Mouse (Mus musculus): ENCODE data around the gene Bcor. TPM values are rescaled to one million over a fixed set of nuclear protein-coding genes. Genes with fewer than 3 reads are reported as not detected.
A peak's percentile ranks its signal among the peaks of the same experiment; 100 is the strongest.

Bcor gene
- total and polyA plus RNA-seq, 2 experiments from 2014 or later = 10.3 to 22.6 TPM

DNA sequence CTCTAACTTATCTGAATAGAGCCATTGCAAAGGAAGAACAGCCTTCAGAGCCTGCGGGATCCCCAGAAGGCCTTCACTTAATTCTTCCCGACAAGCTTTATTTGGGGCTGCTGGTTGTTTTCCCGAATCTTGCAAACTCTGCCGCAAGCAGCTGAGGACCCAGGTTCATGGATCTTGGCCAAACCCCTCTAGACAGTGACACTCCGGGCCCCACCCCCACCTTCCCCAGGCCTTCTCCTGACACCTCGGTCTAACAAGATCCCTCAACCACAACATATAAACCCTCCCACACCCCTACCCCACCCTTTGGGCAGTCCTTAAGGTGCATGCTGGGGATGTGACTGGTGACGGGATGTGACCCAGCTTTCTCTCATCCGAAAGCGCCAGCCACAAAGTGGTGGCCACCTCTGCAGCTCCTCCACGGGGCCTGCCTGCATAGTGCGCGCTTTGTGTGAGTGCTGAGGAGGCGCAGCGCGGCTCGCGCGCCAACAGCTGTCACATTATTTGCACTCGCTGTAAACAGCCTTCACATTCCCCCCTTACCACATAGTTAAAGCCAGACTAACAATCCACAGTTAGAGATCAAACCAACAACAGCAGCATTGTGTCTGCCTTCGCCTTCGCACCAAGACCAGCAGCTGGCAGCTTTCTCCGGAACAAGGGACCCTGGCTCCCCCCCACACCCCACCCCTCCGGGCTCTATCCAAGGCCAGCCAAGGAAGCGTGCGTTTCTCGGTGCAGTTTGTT, 91.0 kb downstream of the Bcor start:
- 6% methylated on average over 26 of the region's 26 CpGs for WGBS
- H3K4me1 ChIP-seq (ENCODE audit: insufficient read depth, low read length) = 0 out of 2 replicates have a peak, but pooled peaks cover 5% of the 10 kb centered on the region

DNA sequence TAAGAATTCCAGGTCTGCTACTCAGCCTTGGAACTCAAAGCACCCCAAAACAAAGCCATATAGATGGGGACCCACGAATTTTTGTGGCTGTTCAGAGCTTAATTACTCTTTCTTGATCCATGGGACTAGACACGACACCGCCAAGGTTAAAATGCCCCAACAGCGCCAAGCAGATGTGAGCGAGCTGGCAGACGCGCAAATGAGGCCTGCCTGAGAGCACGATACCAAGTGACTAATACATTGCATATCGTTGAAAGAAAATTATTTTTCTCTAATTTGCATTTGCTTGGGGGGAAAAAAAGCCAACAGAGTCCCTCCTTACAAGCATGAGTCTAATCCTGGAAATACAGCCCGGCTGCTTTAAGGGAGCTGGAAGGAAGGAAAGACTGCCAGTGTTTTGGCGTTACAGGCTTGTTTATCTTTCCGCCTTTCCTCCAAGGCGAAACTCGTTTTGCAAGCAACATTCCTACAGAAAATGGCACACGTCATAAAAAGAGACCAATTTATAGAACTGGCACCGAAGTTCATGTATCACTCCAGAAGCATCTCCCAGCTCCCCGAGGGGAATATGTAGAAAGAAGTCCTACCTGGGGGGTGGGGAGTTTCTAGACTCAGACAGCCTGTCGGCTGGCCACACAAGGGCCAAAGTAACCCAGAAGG, 92.2 kb downstream of the Bcor start:
- Histone ChIP-seq H3K36me3 (ENCODE audit: insufficient read depth, low read length) (no peaks in the 10 kb centered on the region), H3K4me1 (ENCODE audit: insufficient read depth, low read length) (0 out of 2 replicates have a peak, but pooled peaks cover 4% of the 10 kb centered on the region), H3K4me2 (ENCODE audit: low read depth, low read length) (no peak overlapping the region), H3K9me3 (ENCODE audit: low read length) (no peaks in the 10 kb centered on the region), H3K9ac (replicated peaks; ENCODE audit: low read length) (no peak overlapping the region), H3K27me3 (ENCODE audit: insufficient read depth, low read length) (no peaks in the 10 kb centered on the region; the same call in 1 of the 2 replicates), H3K27ac (no peak overlapping the region), H3K4me3 (ENCODE audit: low read length) (no peak overlapping the region)
- no peak for TF ChIP-seq CTCF (IDR thresholded peaks at IDR 0.05; ENCODE audit: low read depth)
- 20% methylated on average over 18 of the region's 18 CpGs for WGBS
- ATAC-seq (no peak), DNase-seq (ENCODE audit: low spot score) (no peak)

More for the DNA sequence above, 91.0 kb downstream of the Bcor start:
- DNase-seq (ENCODE audit: low spot score) (peak; percentile 64), ATAC-seq (peak; percentile 86)
- Histone ChIP-seq H3K27me3 (ENCODE audit: insufficient read depth, low read length) (no peaks in the 10 kb centered on the region; the same call in 1 of the 2 replicates), H3K36me3 (ENCODE audit: insufficient read depth, low read length) (no peaks in the 10 kb centered on the region), H3K9me3 (ENCODE audit: low read length) (no peaks in the 10 kb centered on the region), H3K27ac (no peak overlapping the region), H3K4me3 (ENCODE audit: low read length) (no peak overlapping the region), H3K9ac (replicated peaks; ENCODE audit: low read length) (no peak overlapping the region), H3K4me2 (ENCODE audit: low read depth, low read length) (peak overlapping the region; percentile 38)
- TF ChIP-seq CTCF (IDR thresholded peaks at IDR 0.05; ENCODE audit: low read depth) = peak; percentile 31; the same call in 1 of the 2 replicates

DNA sequence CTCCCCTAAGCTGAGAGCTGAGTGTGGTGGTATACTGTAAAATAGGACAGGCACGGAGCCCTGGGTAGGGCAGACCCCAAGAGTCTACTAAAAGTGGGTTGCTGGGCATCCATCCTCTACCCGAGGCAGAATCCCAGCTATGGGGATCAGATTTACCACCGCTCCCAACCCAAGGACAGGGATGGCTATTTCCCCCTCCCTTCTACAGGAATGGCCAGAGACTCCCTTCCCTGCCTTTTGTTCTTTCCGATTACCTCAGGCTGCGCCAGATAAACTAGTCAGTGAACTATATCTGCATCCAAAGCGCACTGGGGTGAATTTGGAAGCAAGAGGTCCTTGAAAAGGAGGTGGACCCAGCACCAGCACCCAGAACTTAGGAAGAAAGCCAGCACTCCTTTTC, 93.1 kb downstream of the Bcor start:
- no peaks in the 10 kb centered on the region for H3K9me3 ChIP-seq (ENCODE audit: low read length)
- H3K4me2 ChIP-seq (ENCODE audit: low read depth, low read length) = peak overlapping the region; percentile 18; the same call in 1 of the 2 replicates
- WGBS = 18% methylated on average over 6 of the region's 6 CpGs
- no peaks in the 10 kb centered on the region for H3K4me1 ChIP-seq (ENCODE audit: insufficient read depth, low read length)
- TF ChIP-seq CTCF (IDR thresholded peaks at IDR 0.05; ENCODE audit: low read depth) = no peak
- ATAC-seq = no peak
- H3K27me3 ChIP-seq (ENCODE audit: insufficient read depth, low read length) = no peaks in the 10 kb centered on the region; the same call in 1 of the 2 replicates
- no peak overlapping the region for H3K9ac ChIP-seq (replicated peaks; ENCODE audit: low read length)
- no peak for DNase-seq (ENCODE audit: low spot score)
- no peak overlapping the region for H3K27ac ChIP-seq
- H3K4me3 ChIP-seq (ENCODE audit: low read length) = no peak overlapping the region
- no peaks in the 10 kb centered on the region for H3K36me3 ChIP-seq (ENCODE audit: insufficient read depth, low read length)

DNA sequence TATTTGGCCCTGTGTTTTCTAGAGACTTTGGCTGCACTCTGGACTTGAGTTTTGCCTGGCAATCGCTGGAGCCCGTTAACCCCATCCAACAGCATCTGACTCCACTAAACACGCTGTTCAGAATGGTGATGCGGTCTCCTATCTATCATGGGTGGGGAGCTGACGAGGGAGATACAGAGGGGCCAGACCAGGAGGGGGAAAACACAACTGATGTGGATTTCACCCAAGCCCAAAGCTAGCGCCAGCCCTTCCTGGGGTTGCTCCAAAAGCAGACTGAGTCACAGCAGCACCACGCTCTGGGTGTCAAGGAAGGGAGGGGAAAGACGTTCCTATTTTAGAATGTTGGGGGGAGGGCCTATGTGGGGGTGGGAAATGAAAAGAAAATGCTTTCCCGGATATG, 94.4 kb downstream of the Bcor start:
- no peaks in the 10 kb centered on the region for H3K9me3 ChIP-seq (ENCODE audit: low read length)
- H3K4me2 ChIP-seq (ENCODE audit: low read depth, low read length) = no peak overlapping the region
- no peak overlapping the region for H3K4me3 ChIP-seq (ENCODE audit: low read length)
- ATAC-seq = no peak
- TF ChIP-seq CTCF (IDR thresholded peaks at IDR 0.05; ENCODE audit: low read depth) = no peak
- H3K4me1 ChIP-seq (ENCODE audit: insufficient read depth, low read length) = no peaks in the 10 kb centered on the region
- no peak overlapping the region for H3K9ac ChIP-seq (replicated peaks; ENCODE audit: low read length)
- no peaks in the 10 kb centered on the region; the same call in 1 of the 2 replicates for H3K27me3 ChIP-seq (ENCODE audit: insufficient read depth, low read length)
- 35% methylated on average over 9 of the region's 9 CpGs for WGBS
- DNase-seq (ENCODE audit: low spot score) = no peak
- no peaks in the 10 kb centered on the region for H3K36me3 ChIP-seq (ENCODE audit: insufficient read depth, low read length)
- H3K27ac ChIP-seq = no peak overlapping the region

DNA sequence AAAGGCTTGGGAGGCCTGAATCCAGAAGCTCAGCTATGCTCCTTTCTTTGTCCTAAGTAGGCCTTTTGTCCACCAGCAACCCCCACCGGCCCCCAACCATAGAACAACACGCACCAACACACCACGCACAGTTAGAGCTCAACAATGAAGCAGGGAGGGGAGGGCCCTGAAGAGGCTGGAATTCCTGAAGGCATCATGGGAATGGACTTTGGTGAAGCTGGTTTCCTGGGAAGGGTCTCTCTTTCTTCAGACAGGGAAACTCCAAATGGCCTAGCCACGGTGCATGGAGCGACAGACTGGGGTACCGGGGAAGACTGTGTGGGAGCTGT, 97.3 kb downstream of the Bcor start:
- Histone ChIP-seq H3K9me3 (ENCODE audit: low read length) (no peaks in the 10 kb centered on the region), H3K4me3 (ENCODE audit: low read length) (no peak overlapping the region), H3K27ac (no peak overlapping the region), H3K4me2 (ENCODE audit: low read depth, low read length) (no peak overlapping the region), H3K36me3 (ENCODE audit: insufficient read depth, low read length) (no peaks in the 10 kb centered on the region), H3K27me3 (ENCODE audit: insufficient read depth, low read length) (no peaks in the 10 kb centered on the region; the same call in 1 of the 2 replicates), H3K9ac (replicated peaks; ENCODE audit: low read length) (no peak overlapping the region), H3K4me1 (ENCODE audit: insufficient read depth, low read length) (no peaks in the 10 kb centered on the region)
- TF ChIP-seq CTCF (IDR thresholded peaks at IDR 0.05; ENCODE audit: low read depth) = no peak
- DNase-seq (ENCODE audit: low spot score) = no peak
- ATAC-seq = no peak
- 37% methylated on average over 6 of the region's 6 CpGs for WGBS

DNA sequence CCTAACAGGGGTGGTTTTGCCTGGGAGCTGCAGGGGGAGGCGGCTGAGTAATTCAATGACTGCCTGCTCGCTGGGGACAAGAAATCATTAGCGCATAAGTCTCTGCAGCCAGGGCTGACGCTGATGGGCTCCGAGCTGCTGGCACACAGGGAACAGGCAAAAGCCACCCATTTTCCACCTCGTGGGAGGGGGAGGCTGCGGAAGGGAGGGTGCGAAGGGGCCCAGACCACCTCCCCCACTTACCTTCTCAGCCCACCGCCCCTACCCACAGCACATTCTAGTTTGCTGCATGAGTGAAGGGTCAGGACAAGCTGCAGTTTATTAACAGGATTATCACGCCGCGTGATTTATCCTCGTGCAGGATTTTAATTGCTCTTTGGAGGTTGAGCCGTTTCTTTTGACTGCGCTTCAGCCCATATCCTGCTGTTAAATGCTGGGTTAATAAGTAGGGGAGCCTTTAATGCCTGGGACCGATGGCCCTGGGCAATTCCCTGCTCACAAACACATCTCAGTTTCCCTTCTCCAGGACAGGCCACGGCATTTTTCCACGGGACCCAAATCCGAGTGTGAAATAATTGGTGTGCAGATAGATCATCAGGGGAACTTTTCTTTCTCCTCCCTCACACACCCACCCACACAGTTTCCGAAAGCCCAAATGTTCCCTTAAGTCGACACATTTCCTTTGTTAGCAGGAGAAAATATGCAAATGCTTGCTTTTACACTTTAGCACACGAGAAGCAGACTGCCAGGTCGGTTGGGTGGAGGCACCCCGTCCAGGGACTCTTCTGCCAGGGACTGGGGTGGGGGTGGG, 97.8 kb downstream of the Bcor start:
- Histone ChIP-seq H3K4me3 (ENCODE audit: low read length) (no peak overlapping the region), H3K4me2 (ENCODE audit: low read depth, low read length) (0 out of 2 replicates have a peak overlapping the region, but pooled peaks have one; percentile 7), H3K36me3 (ENCODE audit: insufficient read depth, low read length) (no peaks in the 10 kb centered on the region), H3K27ac (no peak overlapping the region), H3K9me3 (ENCODE audit: low read length) (no peaks in the 10 kb centered on the region), H3K9ac (replicated peaks; ENCODE audit: low read length) (no peak overlapping the region), H3K4me1 (ENCODE audit: insufficient read depth, low read length) (no peaks in the 10 kb centered on the region), H3K27me3 (ENCODE audit: insufficient read depth, low read length) (no peaks in the 10 kb centered on the region; the same call in 1 of the 2 replicates)
- no peak for TF ChIP-seq CTCF (IDR thresholded peaks at IDR 0.05; ENCODE audit: low read depth)
- 22% methylated on average over 24 of the region's 24 CpGs for WGBS
- peak; percentile 27 for DNase-seq (ENCODE audit: low spot score)
- ATAC-seq = peak; percentile 37; the same call in 1 of the 2 replicates

All from hindbrain, postnatal 0 days (tissue).